Mouse (Mus musculus): Measurements from ENCODE around the gene Mrm1. TPM values are rescaled to one million over a fixed set of nuclear protein-coding genes. Genes with fewer than 3 reads are reported as not detected.
A peak's percentile ranks its signal among the peaks of the same experiment; 100 is the strongest.

Gene Mrm1
- polyA plus RNA-seq, 1 experiment = 4.2 TPM

GRCm38 (mm10) chr11:84813724-84814510 is 5.4 kb downstream of the Mrm1 start:
- TF ChIP-seq POLR2A (IDR thresholded peaks at IDR 0.05; ENCODE audit: control insufficient read depth, low read depth, low read length) (0 out of 2 replicates have a peak, but pooled peaks have one; percentile 10), CTCF (IDR thresholded peaks at IDR 0.05; ENCODE audit: control insufficient read depth, insufficient read depth, insufficient replicate concordance, low read depth, low read length) (peak; percentile 93; the same call in 1 of the 2 replicates)
- H3K4me1 ChIP-seq (ENCODE audit: control insufficient read depth, insufficient read depth, low read length) = peaks cover 2% of the 10 kb centered on the region
- H3K36me3 ChIP-seq (ENCODE audit: control insufficient read depth, insufficient read depth, low read length) = no peaks in the 10 kb centered on the region
- H3K27ac ChIP-seq (ENCODE audit: control insufficient read depth, insufficient read depth, low read depth, low read length) = no peak overlapping the region
- H3K27me3 ChIP-seq (ENCODE audit: control insufficient read depth, insufficient read depth, low read length) = no peaks in the 10 kb centered on the region
- no peak overlapping the region for H3K4me3 ChIP-seq (ENCODE audit: control insufficient read depth, low read depth, low read length)

- H3K4me3 ChIP-seq (ENCODE audit: control insufficient read depth, low read depth, low read length) = no peak overlapping the region
- TF ChIP-seq CTCF (IDR thresholded peaks at IDR 0.05; ENCODE audit: control insufficient read depth, insufficient read depth, insufficient replicate concordance, low read depth, low read length) = no peak
- TF ChIP-seq POLR2A (IDR thresholded peaks at IDR 0.05; ENCODE audit: control insufficient read depth, low read depth, low read length) = no peak
- H3K27me3 ChIP-seq (ENCODE audit: control insufficient read depth, insufficient read depth, low read length) = no peaks in the 10 kb centered on the region
- no peaks in the 10 kb centered on the region for H3K36me3 ChIP-seq (ENCODE audit: control insufficient read depth, insufficient read depth, low read length)
- no peak overlapping the region for H3K27ac ChIP-seq (ENCODE audit: control insufficient read depth, insufficient read depth, low read depth, low read length)
- H3K4me1 ChIP-seq (ENCODE audit: control insufficient read depth, insufficient read depth, low read length) = no peaks in the 10 kb centered on the region
Measured at GRCm38 (mm10) chr11:84804373-84804772, 14.9 kb downstream of the Mrm1 start.

- Histone ChIP-seq H3K27ac (ENCODE audit: control insufficient read depth, insufficient read depth, low read depth, low read length) (no peak overlapping the region), H3K27me3 (ENCODE audit: control insufficient read depth, insufficient read depth, low read length) (no peaks in the 10 kb centered on the region), H3K4me1 (ENCODE audit: control insufficient read depth, insufficient read depth, low read length) (peaks cover 16% of the 10 kb centered on the region), H3K36me3 (ENCODE audit: control insufficient read depth, insufficient read depth, low read length) (no peaks in the 10 kb centered on the region), H3K4me3 (ENCODE audit: control insufficient read depth, low read depth, low read length) (peak overlapping the region; percentile 67)
- TF ChIP-seq CTCF (IDR thresholded peaks at IDR 0.05; ENCODE audit: control insufficient read depth, insufficient read depth, insufficient replicate concordance, low read depth, low read length) (peak; percentile 99), POLR2A (IDR thresholded peaks at IDR 0.05; ENCODE audit: control insufficient read depth, low read depth, low read length) (no peak)
Measured at GRCm38 (mm10) chr11:84797627-84798353, 21.5 kb downstream of the Mrm1 start.

- Histone ChIP-seq H3K36me3 (ENCODE audit: control insufficient read depth, insufficient read depth, low read length) (no peaks in the 10 kb centered on the region), H3K4me3 (ENCODE audit: control insufficient read depth, low read depth, low read length) (peak overlapping the region; percentile 67), H3K27ac (ENCODE audit: control insufficient read depth, insufficient read depth, low read depth, low read length) (no peak overlapping the region), H3K4me1 (ENCODE audit: control insufficient read depth, insufficient read depth, low read length) (peaks cover 16% of the 10 kb centered on the region), H3K27me3 (ENCODE audit: control insufficient read depth, insufficient read depth, low read length) (no peaks in the 10 kb centered on the region)
- TF ChIP-seq POLR2A (IDR thresholded peaks at IDR 0.05; ENCODE audit: control insufficient read depth, low read depth, low read length) = no peak
- no peak for TF ChIP-seq CTCF (IDR thresholded peaks at IDR 0.05; ENCODE audit: control insufficient read depth, insufficient read depth, insufficient replicate concordance, low read depth, low read length)
Measured at GRCm38 (mm10) chr11:84797026-84797425, 22.3 kb downstream of the Mrm1 start.

GRCm38 (mm10) chr11:84794496-84795113 is 24.7 kb downstream of the Mrm1 start:
- Histone ChIP-seq H3K4me3 (ENCODE audit: control insufficient read depth, low read depth, low read length) (peak overlapping the region; percentile 42), H3K27ac (ENCODE audit: control insufficient read depth, insufficient read depth, low read depth, low read length) (no peak overlapping the region), H3K36me3 (ENCODE audit: control insufficient read depth, insufficient read depth, low read length) (no peaks in the 10 kb centered on the region), H3K4me1 (ENCODE audit: control insufficient read depth, insufficient read depth, low read length) (peaks cover 16% of the 10 kb centered on the region), H3K27me3 (ENCODE audit: control insufficient read depth, insufficient read depth, low read length) (no peaks in the 10 kb centered on the region)
- TF ChIP-seq CTCF (IDR thresholded peaks at IDR 0.05; ENCODE audit: control insufficient read depth, insufficient read depth, insufficient replicate concordance, low read depth, low read length) (peak; percentile 93; the same call in 1 of the 2 replicates), POLR2A (IDR thresholded peaks at IDR 0.05; ENCODE audit: control insufficient read depth, low read depth, low read length) (no peak)

GRCm38 (mm10) chr11:84793545-84793944 is 25.8 kb downstream of the Mrm1 start:
- TF ChIP-seq POLR2A (IDR thresholded peaks at IDR 0.05; ENCODE audit: control insufficient read depth, low read depth, low read length) (no peak), CTCF (IDR thresholded peaks at IDR 0.05; ENCODE audit: control insufficient read depth, insufficient read depth, insufficient replicate concordance, low read depth, low read length) (no peak)
- Histone ChIP-seq H3K4me3 (ENCODE audit: control insufficient read depth, low read depth, low read length) (no peak overlapping the region), H3K36me3 (ENCODE audit: control insufficient read depth, insufficient read depth, low read length) (no peaks in the 10 kb centered on the region), H3K27me3 (ENCODE audit: control insufficient read depth, insufficient read depth, low read length) (no peaks in the 10 kb centered on the region), H3K27ac (ENCODE audit: control insufficient read depth, insufficient read depth, low read depth, low read length) (no peak overlapping the region), H3K4me1 (ENCODE audit: control insufficient read depth, insufficient read depth, low read length) (peaks cover 16% of the 10 kb centered on the region)

- H3K36me3 ChIP-seq (ENCODE audit: control insufficient read depth, insufficient read depth, low read length) = no peaks in the 10 kb centered on the region
- no peaks in the 10 kb centered on the region; the same call in 1 of the 2 replicates for H3K4me1 ChIP-seq (ENCODE audit: control insufficient read depth, insufficient read depth, low read length)
- no peak overlapping the region for H3K4me3 ChIP-seq (ENCODE audit: control insufficient read depth, low read depth, low read length)
- H3K27me3 ChIP-seq (ENCODE audit: control insufficient read depth, insufficient read depth, low read length) = no peaks in the 10 kb centered on the region
- no peak overlapping the region for H3K27ac ChIP-seq (ENCODE audit: control insufficient read depth, insufficient read depth, low read depth, low read length)
- TF ChIP-seq CTCF (IDR thresholded peaks at IDR 0.05; ENCODE audit: control insufficient read depth, insufficient read depth, insufficient replicate concordance, low read depth, low read length) = no peak
- TF ChIP-seq POLR2A (IDR thresholded peaks at IDR 0.05; ENCODE audit: control insufficient read depth, low read depth, low read length) = no peak
Measured at GRCm38 (mm10) chr11:84790383-84790782, 28.9 kb downstream of the Mrm1 start.

Measured in testis, adult 2 months (tissue).